Mouse (Mus musculus) heart, postnatal 10 days (tissue): ENCODE data around the gene Hmgcr. TPM values are rescaled to one million over a fixed set of nuclear protein-coding genes. Genes with fewer than 3 reads are reported as not detected.

Experiments
- DNase-seq, 2 experiments: peaks; one replicate each; pipeline ENCODE4 v3.0.0; 2021
- intact Hi-C: fragments of 180-260 bp; cut with DNase I; formaldehyde crosslinking; loops from one replicate; pipeline ENCODE4 v1.15.1; 2025
- total RNA-seq, 2 experiments: library from RNA; stranded (reverse); gene quantifications; 2 replicates each; pipeline ENCODE4 v1.2.3; 2021

Gene Hmgcr
- 10 to 100 TPM; 16.8 to 22.6 TPM for total RNA-seq

DNA sequence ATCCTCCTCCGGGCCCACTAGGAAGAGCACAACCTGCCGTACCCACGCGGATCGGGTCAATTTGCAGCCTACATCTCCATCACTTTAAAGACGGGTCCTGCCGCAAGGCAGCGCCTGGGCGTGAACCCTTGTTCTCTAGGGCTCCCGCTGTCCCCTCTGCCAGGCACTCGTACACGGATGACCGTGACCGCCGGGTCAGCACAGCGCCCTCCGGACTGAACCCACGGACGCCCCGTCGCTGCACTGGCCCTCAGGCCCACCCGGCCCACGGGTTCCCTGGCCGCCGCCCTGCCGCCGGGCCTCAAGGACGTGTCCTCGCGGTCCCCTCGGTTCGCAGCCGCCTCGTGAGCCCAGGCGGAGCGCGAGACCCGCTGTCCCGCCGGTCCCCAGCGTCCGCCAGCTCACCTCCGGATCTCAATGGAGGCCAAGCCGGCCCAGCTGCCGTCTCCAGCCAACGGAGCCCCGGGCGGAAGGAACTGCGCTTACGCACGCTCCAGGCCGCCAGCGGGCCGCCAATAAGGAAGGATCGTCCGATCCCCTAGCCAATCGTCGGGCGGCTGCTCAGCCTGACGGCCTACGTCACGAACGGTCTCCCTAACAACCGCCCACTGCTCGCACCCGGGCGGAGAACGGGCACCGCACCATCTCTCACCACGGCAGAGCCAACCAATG is at the start of gene Hmgcr:
Gene Hmgcr (minus strand): TSS at position 531 of the 672 bp plus-strand sequence.
- intact Hi-C loops = no loop called here
- DNase-seq = peak; percentile 97 to 99

DNA sequence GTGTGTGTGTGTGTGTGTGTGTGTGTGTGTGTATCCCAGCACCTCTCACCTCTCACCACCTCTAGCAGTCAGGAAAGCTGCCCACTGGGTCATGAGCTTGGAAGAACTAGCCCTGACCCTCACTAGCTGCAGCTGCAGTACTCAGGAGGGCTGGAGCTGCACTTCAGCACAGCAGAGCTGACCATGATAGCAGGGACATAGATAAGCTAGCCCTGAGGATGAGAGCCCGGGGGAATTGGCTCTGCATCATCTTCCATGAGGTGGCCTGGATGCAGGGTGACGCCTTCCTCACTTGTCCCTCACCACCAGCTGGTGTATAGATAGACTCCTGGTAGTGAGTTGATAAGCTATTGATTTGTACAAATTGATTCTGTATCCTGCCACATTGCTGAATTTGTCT is 49.3 kb upstream of the Hmgcr start:
- intact Hi-C loops = no loop called here
- DNase-seq = no peak

DNA sequence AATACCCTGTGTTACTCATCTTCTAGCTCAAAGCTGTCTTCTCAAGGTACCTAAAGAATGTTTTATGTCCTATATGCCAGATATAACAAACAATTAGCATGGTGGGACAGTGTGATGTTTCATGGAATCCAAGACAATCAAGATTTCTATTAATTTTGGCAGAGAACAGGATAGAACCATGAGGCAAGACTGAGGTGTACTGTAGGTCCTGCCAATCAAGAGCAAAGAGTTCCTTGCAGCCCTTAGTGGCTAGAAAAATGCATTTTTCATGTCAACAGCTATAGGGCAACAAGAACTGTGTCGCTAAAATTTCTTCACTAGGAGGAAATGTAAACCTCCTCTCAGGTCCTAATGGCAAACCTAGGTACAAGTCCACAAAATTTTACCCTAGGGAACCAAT is 47.1 kb upstream of the Hmgcr start:
- DNase-seq = no peak
- intact Hi-C loops = no loop called here

DNA sequence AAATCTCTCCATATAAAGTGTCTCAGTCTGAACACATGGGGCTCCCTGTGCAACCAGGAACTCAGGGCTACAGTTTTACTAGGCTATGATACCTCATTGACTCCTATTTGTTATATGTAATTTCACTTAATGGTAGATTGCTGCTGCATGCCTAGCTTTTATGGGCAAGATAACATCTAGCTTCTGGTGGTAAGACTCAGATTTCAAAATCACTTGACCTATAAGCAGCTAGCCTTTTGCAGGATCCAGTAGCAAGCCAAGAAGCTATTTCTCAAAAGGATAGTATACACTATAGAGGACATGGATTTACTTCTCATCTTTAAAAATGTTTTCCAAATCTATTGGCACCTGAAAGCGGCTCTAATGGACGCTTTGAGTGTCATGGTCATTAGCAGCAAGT is 45.6 kb upstream of the Hmgcr start:
- intact Hi-C loops = no loop called here

DNA sequence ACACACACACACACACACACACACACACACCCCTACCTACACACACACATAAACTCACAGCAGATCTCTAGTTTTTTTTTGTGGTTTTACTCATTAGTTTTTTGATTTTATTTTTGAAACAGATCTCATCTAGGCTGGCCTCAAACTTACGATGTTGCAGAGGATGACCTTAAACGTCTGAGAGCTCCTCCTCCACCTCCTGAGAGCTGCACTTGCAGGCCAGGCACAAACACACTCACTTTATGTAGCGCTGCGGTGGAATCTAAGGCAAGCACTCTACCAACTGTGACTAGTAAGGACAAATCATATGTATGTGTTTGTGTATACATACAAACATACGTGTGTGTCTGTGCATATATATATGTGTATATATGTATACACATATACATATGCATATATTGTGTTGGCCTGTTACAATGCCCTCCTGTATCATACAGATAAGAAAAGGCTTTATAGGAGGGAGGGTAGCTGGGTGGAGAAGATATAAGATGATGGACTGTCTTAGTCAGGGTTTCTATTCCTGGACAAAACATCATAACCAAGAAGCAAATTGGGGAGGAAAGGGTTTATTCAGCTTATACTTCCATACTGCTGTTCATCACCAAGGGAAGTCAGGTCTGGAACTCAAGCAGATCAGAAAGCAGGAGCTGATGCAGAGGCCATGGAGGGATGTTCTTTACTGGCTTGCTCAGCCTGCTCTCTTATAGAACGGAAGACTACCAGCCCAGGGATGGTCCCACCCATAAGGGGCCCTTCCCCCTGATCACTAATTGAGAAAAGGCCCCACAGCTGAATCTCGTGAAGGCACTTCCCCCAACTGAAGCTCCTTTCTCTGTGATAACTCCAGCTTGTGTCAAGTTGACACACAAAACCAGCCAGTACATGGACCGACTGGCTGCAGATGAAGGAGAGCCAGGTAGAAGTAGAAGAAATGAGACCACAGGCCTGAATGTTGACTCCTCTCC is 38.8 kb upstream of the Hmgcr start:
- intact Hi-C loops = no loop called here
- DNase-seq = no peak

More for the DNA sequence above, 45.6 kb upstream of the Hmgcr start:
- no peak for DNase-seq

DNA sequence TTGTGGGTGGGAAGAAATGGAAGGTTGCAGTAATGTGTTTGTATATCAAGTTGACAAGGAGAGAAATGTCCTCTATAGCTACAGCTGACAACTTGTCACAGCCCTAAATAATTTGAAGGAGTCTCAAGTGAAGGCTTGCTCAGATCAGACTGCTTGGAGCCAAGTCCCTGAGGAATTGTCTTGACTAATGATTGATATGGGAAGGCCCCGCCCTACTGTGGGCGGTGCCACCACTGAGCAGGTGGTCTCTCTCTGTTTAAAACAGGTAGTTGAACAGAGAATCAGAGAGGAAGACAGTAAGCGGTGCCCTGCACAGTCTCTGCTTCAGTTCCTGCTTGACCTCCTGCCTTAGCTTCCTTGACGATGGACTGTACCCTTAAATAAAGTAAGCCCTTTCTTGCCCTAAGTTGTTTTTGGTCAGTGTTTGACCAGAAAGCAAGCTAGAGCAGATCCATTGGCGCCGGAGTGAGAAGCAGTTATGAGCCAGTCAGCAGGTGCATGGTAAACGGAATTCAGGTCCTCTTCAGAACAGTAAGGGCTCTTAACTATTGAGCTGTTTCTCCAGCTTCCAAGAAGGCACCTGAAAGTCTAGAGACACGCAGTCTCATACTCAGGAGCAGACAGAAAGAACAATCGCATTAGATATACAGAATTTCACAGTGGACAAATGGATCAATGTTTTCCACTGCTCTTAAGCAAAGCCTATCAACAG is 32.0 kb upstream of the Hmgcr start:
- intact Hi-C loops = no loop called here
- no peak for DNase-seq

DNA sequence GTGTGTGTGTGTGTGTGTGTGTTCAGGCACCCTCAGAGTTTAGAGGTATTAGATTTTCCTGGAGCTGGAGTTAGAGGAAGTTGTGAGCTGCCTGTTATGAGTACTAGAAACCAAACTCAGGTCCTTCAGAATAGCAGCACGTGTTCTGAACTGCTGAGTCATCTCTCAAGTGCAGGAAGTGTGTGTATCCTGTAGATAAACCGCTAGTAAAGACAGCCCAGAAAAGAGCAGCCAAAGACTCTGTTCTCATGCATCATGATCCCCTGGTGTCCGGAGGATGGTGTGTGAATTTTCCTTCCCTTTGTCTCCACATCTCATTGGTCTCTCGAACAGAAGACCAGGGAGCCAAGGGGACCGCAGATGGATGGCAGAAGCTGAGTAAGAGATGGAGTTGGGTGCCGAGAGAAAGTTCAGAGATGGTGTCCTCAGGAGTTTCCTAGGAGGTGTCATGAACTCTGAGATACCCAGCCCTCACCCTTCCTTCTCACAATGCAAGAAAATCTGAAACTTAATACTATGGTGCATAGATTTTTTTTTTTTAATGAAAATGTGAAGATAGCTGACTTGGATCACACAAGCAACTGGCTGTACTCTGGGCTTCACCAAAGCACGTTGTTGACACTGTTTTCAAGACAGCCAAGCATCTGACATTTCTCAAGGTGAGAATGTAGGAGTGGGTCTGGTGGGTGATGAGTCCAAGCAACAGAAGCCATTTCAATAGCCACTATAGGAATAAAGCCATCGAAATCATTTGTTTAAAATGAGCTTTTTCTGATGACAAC is 27.3 kb upstream of the Hmgcr start:
- DNase-seq = peak; percentile 22 to 32
- intact Hi-C loops = no loop called here

DNA sequence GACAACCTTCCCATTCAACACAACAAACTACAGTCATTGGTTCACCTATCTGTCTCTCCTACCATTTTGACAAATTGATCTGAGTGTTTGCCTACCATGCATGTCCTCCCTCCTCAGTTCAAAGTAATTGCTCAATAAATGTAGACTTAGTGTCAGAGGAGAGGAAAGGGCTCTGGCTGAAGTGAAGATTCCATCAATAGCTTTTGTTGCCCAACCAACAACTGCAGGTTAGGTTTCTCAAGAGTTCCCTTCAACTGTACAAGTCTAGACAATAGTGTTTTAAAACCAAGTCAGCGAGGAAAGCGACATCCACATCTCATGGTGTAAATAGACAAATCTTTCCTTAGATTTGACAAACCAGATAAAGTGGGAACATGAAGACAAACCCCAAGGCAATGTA is 24.7 kb upstream of the Hmgcr start:
- intact Hi-C loops = no loop called here
- no peak for DNase-seq

DNA sequence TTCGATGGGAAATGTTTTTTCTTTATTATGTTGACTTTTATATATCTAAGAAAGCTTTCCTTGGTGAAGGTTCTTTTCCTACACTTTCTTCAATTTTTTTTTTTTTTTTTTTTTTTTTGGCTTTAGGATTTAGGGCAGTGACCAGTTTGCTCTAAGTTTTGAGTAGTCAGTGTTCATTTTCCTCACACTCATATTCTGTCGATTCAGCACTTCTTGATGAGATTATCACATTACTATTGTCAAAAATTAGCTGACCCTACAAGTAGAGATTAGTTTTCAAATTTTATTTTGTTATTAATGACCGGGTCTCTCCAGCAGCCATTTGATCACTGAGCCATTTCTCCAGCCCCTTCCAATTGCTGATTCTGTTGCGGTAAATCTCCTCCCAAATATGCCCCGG is 19.2 kb upstream of the Hmgcr start:
- intact Hi-C loops = no loop called here
- DNase-seq = no peak

DNA sequence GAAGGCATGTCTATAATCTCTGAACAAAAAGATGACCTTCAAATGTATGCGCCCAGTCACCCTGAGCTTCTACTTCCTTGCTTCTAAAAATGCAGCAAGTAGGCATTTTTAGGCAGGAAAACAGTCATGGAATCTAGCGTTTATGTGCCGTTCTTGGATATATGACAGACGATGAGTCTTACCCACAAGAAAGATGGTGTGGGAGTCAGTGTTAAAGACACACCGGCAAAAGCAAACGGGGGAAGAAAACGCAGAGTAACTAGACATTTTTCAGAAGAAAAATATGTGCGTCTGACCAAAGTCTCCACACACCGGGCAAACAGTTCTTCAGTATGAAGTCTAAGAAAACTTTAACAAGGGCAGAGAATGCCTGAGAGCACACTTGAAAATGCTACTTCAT is 16.5 kb upstream of the Hmgcr start:
- intact Hi-C loops = no loop called here
- DNase-seq = no peak

DNA sequence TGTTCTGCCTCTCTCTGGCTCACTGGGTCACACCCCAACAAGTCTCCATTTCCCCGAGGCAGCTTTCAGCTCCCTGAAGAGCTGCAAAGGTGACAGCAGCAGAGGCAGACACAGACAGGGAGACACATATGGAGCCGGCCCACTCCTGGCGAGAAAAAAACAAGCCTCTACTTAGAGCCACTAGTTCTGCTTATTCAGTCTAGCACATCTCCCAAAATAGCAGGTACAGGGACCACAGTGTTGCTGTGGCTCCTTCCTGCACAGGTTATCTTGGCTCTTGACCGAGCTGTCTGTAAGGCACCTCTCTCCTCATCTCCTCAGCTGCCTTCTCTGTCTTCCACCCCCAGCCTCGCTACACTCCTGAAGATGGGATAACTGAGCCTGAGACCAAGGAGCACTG is 14.0 kb upstream of the Hmgcr start:
- intact Hi-C loops = no loop called here
- no peak for DNase-seq

DNA sequence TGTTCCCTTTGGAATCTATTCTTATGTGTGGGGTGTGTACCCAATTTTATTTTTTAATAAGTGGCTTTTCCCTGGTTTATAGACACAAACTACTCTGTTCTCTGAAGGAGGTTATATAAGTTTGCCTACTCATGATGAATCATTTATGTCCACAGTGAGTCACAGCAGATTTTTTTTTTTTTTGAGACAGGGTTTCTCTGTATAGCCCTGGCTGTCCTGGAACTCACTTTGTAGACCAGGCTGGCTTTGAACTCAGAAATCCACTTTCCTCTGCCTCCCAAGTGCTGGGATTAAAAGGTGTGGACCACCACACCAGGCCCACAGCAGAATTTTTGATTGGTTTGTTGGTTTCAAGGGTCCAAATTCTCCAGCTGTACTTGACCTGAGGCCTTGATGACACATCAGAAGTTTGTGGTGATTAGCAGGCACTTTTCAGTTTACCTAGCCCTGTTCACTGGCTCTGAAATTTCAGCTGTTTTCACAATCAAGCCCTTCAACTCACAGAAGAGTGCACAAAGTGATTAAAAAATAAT is 10.4 kb upstream of the Hmgcr start:
- no peak for DNase-seq
- intact Hi-C loops = no loop called here

DNA sequence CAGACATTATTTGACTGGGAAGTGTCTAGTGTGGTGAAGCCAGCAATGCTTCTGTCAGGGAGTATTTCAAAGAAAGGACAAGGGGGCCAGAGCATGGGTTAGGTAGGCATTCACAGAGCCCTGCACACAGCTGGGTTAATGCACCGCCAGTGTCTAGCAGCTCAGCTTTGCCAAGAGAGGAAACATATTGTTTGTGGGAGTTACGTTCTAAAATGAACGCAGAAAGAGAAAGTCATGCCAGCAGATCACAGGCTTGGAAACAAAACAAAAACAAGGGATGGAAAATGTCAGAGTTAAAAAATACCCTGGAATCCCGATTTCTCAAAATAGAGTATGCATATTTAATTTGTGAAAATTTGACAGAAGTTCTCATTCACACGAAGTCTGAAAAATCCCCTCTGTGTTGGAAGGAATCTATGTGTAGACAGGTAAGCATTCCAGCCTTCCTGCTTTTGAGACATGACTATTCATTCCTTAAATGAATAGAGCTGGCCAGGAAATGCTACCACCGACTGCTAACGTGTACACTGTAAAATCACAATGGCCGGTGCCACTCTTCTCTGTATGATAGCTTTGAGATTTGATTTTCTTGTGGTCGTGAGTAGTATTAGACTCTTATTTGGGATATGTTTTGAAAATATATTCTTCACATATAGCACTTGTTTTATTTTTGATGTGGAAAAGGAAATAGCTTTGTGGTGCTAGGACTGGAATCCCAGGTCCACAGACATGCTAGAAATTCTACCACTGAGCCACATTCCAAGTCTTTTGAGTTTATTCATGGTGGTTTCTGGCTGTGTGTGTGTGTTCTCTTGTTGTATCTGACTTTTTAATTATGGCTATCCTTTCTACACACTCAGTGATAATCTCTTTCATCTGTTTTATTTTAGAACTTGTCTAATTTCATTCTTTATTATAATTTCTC is 9.7 kb upstream of the Hmgcr start:
- intact Hi-C loops = no loop called here
- no peak for DNase-seq

DNA sequence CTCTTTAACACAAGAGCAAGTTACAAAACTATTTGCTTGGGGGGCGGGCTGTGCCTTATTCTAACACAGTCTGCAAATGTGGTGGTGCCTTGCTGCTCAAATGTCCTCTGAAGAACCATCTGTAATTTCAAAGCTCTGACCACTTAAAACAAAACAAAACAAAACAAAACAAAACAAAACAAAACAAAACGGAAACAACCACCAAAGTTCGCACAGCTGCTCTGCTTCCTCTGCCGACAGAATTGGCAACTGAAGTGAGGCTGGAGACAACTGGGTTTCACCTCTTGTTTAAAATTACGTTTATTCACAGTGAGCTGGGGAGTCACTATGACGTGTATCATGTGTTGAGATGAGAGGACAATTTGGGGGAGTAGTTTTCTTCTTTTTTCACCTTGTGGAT is 7.9 kb upstream of the Hmgcr start:
- intact Hi-C loops = no loop called here
- DNase-seq = no peak

DNA sequence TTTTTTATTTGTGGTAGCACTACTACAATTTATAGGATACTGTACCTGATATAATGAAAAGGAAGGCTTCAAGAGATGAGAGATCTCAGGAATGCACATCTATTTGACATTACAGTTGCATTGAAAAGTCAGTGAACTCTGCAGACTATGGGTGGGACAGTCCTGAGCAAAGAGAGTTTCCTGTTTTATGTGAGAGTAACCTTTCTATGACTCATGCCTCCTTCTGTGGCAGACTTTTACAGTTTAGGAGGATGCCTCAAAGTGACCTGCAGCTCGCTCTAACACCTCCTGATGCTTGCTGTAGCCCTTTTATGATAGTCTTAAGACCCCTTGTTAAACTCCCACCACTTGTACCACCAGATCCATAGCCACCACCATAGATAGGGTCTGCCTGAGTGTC is 6.3 kb upstream of the Hmgcr start:
- no peak for DNase-seq
- intact Hi-C loops = no loop called here

DNA sequence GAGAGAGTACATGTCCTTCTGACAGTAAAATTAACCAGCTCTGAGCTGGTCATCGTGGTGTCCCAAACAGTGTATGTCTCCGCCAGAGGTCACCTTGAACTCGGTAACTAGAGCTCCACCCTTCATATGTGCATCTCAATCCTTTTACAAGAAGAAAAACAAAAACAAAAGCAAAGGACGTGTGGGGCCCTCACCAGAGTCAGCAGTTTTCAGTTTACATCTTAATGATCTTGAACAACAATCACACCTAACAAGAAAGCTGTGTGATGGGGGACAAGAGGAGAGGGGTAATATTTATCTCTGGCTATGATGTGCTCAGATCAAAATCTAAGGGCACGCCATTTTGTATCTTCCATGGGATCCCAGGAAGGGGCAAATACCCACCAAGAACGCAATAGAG is 5.0 kb upstream of the Hmgcr start:
- intact Hi-C loops = no loop called here
- DNase-seq = no peak

DNA sequence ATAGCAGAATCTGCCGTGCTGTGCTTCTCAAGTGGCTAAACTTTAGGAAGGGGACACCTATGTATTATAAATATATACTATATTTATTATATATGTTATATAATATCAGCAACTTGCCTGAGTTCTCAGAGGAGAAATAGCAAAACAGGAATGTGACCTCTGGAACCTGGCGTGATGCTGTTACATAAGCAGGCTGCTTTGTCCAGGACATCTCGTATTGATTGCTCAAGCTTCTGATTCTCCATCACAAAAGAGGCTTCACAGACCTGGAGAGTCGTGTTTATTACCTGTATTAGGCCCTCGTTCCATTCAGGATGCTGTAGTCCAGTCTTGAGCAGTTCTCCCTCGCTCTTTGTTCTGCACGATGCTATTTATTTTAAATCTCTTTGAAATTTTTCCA is 3.1 kb upstream of the Hmgcr start:
- no peak for DNase-seq
- intact Hi-C loops = no loop called here

DNA sequence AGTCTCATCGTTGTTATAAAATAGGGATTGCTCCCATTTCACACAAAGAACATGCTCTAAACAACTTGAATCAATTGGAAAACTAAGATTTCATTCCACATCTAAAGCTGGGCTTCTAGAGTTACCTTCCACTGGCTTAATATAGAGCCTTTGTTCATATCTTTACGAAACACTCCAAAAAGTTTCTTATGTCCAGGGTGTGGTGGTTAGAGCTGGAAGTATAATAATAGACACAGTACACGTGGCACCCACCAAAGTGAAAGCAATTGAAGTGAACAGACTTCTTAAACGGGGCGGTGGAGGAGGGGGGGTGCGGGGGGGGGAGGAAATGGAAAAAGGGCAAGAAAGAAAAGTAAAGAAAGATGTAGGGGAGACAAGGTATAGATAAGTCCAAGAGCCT is 1.5 kb upstream of the Hmgcr start:
- intact Hi-C loops = no loop called here

DNA sequence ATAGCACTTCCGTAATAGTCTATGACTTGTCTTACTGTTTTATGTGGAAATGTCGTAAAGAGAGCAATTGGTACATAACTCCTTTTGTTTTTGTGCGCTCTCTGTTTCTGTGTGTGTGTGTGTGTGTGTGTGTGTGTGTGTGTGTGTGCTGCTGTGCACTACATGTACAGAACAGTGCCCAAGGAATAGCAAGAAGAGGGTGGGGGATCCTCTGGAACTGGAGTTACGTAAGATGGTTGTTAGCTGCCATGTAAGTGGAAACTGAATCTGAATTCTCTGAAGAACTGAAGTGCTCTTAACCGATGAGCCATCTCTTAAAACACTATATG is 1.1 kb upstream of the Hmgcr start:
- no peak for DNase-seq
- intact Hi-C loops = no loop called here

More for the DNA sequence above, 1.5 kb upstream of the Hmgcr start:
- DNase-seq = no peak
